Mouse (Mus musculus) A20 (cell line): Measurements from ENCODE around the gene E2f6.
A peak's percentile ranks its signal among the peaks of the same experiment; 100 is the strongest.

Experiments
- DNase-seq: peaks from one replicate; pipeline ENCODE4 v3.0.0-alpha.2; 2011; ENCODE audit warnings: low read depth, low spot score

The E2f6 gene

DNA sequence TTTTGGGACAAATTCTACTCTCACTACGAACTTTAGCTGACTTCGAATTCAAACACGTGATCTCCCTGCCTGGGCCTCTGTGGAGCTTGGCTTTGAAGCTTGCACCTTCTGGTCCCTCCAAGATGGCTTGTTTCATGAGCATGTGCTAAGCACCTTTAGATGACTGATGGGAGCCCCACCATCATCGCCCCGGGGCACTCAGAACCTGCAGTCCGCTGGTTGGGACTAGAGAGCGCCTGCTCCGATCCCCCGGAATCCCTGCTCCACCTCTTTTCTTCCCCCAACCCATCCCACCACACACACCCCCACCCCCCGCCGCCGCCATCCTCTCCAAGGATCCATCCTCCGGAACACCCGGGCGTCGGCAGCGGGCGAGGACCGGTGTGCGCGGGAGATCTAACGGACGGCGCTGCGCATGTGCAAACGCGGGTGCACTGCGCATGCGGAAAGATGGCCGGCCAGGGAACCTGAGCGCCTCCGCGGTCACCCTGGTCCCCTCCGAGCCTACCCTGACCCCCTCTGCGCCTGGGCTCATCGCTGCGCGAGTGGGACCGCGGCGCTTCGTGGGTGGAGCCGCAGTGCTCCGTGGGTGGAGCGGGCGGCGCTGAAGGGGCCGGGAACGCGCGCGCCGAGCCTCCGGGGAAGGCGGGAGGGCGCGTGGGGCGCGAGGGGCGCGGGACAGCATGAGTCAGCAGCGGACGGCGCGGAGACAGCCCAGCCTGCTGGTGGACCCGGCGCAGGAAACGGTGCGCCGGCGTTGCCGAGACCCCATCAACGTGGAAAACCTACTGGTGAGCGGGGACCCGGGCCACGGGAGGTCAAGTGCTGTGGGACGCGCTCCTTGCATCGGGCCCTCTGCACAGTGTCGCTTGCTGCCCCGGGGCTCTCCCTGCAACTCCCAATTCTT lies at the start of gene E2f6:
E2f6 (plus strand) TSS at position 439 of the 907 bp plus-strand sequence.
- peak; percentile 79 for DNase-seq

DNA sequence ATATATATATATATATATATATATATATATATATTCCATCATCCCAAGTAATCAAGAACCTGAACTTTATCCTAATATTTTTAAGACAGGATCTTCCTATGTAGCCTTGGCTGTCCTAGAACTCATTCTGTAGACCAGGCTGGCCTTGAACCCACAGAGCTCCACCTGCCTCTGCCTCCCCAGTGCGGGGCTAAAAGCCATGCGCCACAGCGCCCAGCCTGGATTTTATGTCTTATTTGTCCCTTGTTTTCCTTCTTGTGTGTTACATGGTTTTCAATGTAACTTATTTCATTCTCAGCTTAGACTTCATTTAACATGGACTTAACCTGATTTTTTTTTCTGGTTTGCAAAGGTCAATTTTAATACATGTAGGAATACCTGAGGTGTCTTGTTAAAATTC lies 49.3 kb upstream of the E2f6 start:
- DNase-seq, result no peak

DNA sequence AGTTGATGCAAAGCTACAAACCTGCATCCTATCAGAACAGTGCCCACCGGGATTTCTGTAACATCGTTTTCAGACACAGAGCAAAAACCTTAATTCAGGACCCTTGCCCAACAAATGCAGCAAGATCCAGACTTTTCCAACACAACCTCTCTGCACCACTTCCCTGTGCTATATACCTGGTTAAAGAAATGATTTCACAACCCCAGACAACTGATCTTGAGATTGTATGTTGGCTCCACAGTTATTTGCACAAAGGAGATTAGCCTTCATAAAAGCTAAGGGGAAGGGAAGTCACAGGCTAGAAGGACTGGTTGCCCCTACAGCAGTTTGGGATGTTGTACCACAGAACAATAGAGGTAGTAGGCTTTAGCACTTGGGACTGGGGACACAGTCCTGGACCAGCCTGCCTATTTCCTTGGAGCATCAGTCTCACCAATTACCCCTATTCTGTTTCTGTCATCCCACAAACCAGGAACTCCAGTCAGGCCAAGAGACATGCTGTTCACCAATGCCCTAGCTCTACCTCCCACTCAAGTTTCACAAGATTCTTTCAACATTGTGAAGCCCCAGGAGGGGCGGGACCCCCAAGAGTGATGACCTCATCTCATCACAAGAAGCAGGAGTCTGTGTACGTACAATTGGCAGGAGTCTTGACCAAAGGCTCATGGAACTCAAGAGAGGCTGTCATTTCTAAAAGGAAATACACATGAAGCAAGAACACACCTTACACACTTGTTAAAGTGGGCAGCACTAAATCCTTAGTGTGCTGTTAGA lies 46.9 kb upstream of the E2f6 start:
- no peak for DNase-seq

DNA sequence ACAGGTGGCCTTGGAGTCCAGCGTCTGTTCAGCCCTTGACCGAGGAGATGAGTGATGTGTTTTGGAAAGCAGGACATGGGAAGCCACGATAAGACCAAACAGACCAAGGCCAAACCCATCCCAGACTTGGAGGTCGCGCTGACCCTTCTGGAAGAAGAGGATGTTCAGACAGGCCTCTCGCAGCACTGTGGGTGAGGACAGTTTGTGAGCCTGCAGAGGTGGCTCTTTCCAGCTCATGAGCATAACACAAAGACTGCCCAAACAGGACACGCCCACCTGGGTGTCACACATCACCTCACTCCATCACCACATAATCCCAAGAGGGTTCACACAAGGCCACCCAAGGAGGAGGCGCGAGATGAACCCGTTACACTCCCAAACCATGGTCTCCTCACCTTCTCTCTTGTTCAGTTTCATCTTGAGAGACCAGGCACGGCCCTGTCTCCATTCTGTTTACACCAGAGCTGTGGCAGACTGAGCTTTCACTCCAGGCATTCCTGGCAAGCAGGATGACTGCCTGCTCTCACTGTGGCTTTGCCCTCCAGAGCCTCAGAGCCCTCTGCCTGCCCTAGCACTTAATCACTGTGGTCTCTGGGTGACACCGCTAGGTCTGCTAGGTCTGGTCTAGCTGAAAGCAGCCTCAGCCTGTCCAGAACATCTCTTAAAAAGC lies 45.9 kb upstream of the E2f6 start:
- DNase-seq, result peak; percentile 69

DNA sequence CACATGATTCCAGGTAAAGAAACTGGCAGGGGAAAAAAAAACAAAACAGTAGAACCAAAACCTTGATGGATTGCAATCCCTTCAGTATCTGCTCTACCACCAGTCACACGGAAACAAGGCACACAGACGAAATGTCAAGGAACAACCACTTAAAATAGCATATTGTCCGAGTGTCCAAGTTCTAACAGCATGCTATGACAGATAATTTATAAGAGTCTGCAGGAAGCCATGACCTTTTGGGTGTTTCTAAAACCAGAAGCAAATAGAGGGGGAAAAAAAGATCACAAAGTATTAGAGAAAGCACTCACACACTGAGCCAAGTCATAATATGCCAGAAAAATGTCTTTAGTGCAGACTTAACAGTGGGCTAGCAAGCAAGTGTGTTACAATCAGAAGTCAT lies 42.5 kb upstream of the E2f6 start:
- no peak for DNase-seq

DNA sequence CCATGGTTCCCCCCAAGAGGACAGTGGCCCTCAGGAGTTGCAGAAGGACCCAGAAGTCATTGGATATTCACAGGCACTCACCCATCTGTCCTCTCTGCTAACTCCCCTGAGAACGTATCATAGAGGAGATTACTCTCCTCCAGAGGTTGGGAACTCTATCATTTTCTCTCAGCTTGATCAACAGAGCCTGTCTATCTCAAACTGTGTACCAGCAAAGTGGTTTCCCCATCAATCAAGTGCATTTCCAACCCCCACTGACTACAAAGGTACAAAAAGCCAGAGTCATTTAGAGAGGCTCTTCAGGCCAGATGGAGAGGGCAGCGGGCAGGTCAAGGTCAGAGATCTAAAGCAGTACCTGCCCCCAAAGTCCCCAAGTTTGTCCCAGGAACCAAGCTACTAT lies 42.1 kb upstream of the E2f6 start:
- no peak for DNase-seq

DNA sequence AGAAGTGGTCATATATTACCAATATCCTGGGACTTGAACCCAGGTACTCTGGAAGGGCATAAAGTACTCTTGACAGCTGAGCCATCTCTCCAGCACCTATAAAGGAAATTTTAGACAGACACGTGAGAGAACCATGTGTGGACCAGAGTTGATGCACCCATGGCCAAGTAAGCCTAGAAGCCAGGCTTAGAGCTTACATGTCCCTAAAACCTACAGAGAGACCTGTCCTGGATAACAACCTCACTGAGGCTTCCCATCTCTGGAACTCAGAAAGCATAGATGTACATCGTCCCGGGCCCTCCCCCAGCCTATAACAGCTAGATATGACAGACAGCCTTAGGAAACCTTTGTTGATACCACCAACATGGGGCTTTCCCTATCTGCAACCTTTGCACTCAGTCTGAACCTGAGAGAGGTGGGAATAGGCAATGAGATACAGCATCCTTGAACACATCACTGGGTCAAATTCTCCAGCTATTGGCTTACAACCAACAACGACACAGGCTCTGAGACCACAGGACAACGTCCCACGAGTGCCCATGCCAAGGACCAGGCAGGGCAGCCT lies 41.1 kb upstream of the E2f6 start:
- DNase-seq, result no peak

DNA sequence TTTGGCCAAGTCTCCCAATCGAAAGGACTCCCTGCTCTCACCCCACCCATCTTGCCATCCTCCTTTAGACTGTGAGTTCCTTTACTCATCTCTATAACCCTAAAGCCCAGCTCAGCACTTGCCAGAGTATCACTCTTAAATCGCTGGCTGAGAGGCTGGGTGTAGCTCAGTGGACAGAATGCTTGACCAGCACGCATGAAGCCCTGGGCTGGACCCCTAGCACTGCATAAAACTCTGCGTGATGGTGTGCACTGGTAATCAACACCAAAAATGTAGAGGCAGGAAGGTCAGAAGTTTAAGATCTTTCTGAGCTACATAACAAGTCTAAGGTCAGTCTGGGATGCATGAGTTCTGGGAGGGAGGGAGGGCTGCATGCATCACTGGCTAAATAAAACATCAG lies 36.2 kb upstream of the E2f6 start:
- DNase-seq, result no peak

DNA sequence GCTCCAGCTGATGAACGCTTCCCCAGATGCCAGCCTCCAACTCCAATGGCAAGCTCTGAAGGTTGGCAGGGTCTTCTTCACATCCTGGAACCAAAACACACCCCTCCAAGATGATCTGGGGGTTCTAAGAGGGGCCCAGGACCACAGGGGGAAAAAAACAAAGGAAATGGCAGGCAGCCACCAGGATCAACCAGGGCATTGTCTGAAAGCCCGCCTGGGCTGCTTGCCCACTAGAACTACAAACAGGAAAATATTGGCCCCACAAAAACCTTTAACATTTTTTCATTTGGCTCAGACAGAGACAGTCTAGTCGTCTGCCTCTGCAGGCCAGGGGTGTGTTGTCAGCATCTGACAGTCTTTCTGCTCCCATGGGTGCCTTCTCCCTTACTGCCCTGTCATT lies 35.4 kb upstream of the E2f6 start:
- no peak for DNase-seq

DNA sequence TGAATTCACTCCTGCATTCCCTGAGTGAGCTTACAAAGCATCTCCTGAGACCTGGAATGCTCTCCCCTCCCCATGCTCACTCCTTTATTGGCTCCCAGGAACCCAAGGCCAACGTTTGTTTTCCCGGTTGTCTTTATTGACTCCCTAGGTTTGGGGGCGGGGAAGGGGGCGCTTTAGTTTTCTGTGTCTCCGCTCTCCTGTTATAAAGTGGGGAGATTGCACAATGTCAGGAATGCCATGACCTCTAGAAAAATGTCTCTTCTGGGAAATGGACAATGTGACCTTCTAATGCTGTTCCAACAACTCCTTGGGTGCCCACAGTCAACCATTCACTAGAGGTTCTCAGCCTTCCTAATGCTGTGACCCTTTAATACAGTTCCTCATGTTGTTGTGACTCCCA lies 32.2 kb upstream of the E2f6 start:
- no peak for DNase-seq

DNA sequence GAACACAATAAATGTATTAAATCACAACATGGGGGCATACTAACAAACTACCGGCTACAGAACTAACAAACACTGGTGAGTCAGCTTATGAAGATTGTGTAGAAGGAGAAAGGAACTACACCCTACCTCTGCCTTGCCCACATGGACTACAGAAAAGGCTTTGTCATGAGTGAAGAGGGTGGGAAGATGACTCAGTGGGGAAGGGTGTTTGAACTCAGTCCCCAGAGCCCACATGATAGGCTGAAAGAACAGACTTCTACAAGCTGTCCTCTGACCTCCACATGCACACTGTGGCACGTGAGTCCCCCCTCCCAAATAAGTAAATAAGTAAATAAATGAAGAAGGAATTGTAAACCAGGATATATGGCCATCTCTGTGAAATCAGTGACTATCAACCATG lies 31.6 kb upstream of the E2f6 start:
- DNase-seq, result no peak

DNA sequence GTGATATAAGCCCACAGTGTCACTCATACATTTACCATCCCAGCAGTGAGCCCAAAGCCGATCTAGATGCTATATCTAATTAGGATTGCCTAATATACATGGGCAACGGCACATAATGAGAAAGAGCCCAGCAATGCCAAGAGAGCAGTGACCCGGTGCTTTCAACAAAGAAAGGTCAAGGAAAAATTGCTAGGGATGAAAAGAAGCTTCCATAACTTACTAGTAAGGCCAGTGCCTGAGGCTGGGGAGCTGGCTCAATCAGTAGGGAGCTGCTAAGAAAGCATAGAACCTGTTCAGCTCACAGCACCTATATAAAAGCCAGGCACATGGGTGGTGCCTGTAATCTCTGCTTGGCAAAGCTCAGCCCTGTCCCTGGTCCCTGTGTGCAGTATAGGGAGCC lies 30.4 kb upstream of the E2f6 start:
- DNase-seq, result no peak

DNA sequence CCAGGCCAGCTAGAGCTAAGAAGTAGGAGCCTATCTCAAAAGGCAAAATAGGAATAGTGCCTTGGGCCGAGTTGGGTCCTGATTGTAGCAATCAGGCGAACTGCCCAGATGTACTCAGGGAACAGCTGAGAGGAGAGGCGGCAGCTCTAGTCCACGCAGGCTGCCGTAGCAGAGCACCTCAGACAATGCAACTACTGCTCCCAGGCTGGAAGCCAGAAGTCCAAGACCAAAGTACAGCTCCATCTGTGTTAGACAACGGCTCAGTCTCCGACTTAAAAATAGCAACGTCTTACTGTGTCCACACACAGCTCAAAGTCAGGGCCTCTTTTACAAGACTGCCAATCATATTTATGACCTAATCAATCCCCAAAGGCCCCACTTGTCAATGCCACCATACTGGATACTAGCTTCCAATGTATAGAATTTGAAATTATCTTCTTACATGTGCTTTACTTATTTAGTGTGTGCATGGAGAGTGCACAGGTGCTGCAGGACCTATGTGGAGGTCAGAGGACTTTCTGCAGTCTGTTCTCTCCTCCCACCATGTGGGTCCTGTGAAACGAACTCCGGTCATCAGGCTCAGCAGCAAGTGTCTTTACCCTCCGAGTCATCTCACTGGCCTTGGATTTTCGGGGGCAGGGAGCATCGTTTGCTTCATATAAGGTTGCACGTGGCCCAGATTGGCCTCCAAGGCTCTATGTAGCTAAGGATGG lies 29.6 kb upstream of the E2f6 start:
- DNase-seq, result no peak

DNA sequence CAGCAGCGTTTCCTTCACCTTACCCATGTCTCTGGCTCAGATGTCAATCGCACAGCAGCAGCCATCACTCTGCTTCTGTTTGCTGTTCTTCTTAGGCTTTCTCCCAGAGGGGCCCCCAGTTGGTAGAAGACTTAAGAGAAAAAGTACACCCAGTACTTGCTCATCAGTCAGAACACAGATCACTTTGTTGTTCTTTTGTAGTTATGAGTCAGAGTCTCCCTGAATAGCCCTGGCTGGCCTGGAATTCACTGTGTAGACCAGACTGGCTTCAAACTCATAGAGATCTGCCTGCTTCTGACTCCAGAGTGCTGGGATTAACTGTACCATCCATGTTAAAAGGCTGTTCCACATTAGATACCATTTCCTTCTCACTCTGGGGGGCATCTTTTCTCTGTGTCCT lies 22.2 kb upstream of the E2f6 start:
- no peak for DNase-seq

DNA sequence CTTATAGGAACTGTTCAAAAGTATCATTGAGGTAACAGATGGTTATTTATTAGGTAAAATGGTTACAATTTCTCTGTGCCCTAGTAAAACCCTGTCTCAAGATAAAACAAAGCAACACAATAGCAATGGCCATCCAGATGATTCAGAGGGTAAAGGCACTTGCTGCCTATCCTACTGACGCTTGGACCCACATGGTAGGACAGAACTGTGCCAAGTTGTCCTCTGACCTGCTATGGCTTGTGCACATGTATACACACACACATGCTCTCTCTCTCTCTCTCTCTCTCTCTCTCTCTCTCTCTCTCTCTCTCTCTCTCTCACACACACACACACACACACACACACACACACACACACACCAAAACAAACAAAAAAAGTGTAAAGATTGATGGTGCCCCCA lies 21.6 kb upstream of the E2f6 start:
- no peak for DNase-seq

DNA sequence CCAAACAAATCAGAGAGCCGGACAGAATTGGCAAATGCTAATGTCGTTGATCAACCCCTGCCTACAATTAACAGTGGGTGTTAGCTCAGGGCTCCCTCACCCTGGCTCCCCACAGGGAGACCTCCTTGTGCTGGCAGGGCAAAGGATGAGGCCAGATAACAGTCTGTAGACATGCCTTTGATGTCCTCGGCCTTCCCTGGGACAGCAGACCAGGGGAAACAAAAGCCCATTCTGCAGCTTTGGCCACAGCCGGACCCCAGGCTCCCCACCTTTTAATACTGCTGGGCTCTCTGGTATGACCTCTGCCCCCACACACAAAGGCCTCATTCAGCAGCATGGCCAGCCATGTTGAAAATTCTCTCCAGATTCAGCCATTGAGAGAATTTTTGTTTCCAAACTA lies 21.0 kb upstream of the E2f6 start:
- no peak for DNase-seq

DNA sequence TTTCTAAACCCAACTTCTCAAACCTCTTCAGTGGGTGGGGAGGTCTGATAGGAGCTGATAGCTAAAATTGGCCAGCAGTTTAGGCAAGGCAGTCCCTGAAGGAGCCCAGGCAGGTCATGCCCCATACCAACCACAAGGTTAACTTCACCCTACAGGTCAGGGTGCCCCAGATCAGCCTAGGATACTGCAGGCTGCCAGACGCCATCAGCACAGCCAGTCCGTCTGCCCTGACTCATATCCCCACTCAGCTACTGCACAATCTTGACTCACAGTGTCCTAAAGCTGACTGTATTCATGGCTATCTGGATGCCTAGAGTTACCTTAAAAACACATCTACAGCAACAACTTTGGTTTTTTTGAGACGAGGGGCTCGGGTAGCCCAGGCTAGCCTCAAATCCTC lies 20.3 kb upstream of the E2f6 start:
- DNase-seq, result no peak

DNA sequence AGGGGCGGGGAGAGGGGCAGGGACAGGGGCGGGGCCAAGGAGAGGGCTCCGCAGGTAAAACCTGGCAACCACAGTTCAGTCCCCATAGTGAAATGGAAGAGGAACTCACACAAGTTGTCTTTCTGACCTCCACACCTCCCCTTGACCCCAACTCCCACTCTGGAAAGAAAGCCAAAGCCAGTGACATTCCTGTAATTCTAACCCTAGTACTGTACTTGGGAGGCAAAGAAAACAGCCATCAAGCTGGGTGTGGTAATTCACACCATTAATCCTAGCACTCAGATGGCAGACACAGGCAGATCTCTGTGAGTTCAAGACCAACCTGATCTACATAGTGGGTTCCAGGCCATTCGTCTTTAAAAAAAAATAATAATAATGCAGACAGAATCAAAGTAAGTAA lies 17.4 kb upstream of the E2f6 start:
- no peak for DNase-seq

DNA sequence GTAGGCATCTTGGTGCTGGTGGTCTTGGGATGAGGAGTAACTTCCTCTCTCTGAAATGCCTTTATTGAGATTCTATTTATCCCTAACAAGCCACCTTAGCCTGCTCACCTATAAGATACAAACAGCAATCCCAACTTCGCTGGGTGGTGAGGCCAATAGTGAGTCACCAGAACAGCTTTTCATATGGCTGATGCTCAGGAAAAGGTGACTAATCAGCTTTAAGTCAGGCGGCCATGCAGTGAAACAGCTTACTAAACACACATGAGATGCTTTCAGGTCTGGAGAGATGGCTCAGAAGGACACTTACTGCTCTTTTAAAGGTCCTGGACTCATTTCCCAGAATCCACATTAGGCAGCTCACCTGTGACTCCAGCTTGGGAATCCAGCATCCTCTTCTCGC lies 15.0 kb upstream of the E2f6 start:
- no peak for DNase-seq

DNA sequence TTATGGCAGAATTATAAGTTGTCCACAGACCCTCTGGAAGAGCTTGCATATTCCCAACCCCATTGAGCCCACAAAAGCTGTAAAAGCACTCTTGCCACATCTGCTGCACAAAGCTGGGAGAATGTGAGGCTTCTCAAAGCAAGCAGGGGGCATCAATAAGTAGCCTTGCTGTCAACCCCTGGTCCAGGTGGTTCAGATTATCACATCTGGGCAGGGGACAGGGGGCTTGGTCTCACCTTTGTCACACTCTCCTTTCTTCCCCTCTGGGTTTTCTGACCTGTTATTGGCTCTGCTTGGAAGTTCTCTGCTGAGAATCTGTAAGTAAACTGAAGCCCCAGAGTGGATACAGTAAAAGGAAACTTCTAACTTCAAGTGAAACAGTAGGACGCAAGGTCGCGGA lies 11.9 kb upstream of the E2f6 start:
- DNase-seq, result no peak

DNA sequence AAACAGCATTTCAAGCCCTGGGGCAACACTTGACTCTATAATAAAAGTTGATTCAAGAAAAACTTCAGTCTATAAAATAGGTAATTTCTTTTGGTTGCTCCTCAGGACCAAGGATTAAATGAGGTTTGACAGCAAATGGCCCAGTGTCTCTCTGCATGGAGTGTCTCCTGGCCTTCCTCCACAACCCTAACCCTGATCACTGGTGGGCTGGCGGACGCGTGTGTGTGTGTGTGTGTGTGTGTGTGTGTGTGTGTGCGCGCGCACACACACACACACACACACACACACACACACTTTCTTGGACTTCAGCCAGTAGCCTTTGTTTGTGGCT lies 10.9 kb upstream of the E2f6 start:
- DNase-seq, result no peak
